Mouse (Mus musculus) heart, adult 2 months (tissue): ENCODE results near the gene Tbc1d19.

Experiments used
- CTCF ChIP-seq: fragments of 200-600 bp; IDR thresholded peaks from 2 replicates; pipeline ENCODE4 v1.8.1; 2022; ENCODE audit warnings: antibody characterized with exemption, mild to moderate bottlenecking, moderate library complexity
- POLR2A ChIP-seq: fragments of 200-500 bp; IDR thresholded peaks from 2 replicates; pipeline ENCODE4 v1.6.1; 2011; ENCODE audit warnings: mild to moderate bottlenecking, low read depth, low read length, control low read depth; ENCODE audit not compliant: insufficient read depth

DNA sequence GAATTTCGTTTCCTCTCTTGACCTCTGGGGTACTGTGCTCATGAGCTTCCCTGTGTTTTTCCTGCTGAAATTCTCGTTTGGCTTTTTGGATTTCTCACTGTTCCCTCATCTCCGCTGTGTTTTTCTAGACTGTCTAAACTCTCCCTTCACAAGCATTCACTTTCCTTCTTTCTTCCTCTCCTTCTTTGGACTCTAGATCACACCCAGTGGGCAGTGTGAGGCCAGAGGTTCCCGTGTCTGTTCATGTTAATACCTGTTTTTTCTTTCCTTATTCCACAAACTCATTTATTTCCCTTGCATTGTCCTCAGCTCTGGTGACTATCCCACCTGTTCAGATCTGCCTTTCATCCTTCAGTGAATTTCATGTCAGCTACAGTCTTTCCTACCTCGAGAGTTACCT is 55.7 kb downstream of the Tbc1d19 start:
- TF ChIP-seq CTCF (no peak), POLR2A (no peak)
